Mouse (Mus musculus) urinary bladder, adult 2 months (tissue): Measurements from ENCODE around the gene Itsn1. TPM values are rescaled to one million over a fixed set of nuclear protein-coding genes. Genes with fewer than 3 reads are reported as not detected.

ENCODE experiments used
- DNase-seq: peaks from one replicate; pipeline ENCODE4 v3.0.0; 2022; ENCODE audit warnings: low spot score
- polyA plus RNA-seq: library from polyadenylated mRNA; depleted of rRNA; stranded (reverse); fragments of >200 nt; gene quantifications from 2 replicates; pipeline ENCODE4 v1.2.3, GENCODE M21; 2012; rRNA removed

Itsn1 gene
- polyA plus RNA-seq: 26.0 and 35.3 TPM in 2 replicates

- peak; percentile 92 for DNase-seq
Observed at GRCm38 (mm10) chr16:91729066-91729482, at the start of gene Itsn1. TSS of gene Itsn1 (plus strand) at chr16:91729281.

GRCm38 (mm10) chr16:91680656-91681055, 48.4 kb upstream of the Itsn1 start:
- no peak for DNase-seq

GRCm38 (mm10) chr16:91685526-91685925, 43.6 kb upstream of the Itsn1 start:
- DNase-seq: no peak

GRCm38 (mm10) chr16:91686369-91686768, 42.7 kb upstream of the Itsn1 start:
- no peak for DNase-seq

GRCm38 (mm10) chr16:91688023-91688618, 41.0 kb upstream of the Itsn1 start:
- no peak for DNase-seq

GRCm38 (mm10) chr16:91688619-91689334, 40.3 kb upstream of the Itsn1 start, which contains the start of gene Donson:
TSS of gene Donson (minus strand) at chr16:91688770.
- DNase-seq: peak; percentile 84

- DNase-seq: no peak
Observed at GRCm38 (mm10) chr16:91689791-91690190, 39.3 kb upstream of the Itsn1 start.

GRCm38 (mm10) chr16:91694455-91695084, 34.5 kb upstream of the Itsn1 start:
- DNase-seq: peak; percentile 37

GRCm38 (mm10) chr16:91695108-91695755, 33.8 kb upstream of the Itsn1 start:
- no peak for DNase-seq

GRCm38 (mm10) chr16:91698995-91699394, 30.1 kb upstream of the Itsn1 start:
- DNase-seq: no peak

GRCm38 (mm10) chr16:91701908-91702307, 27.2 kb upstream of the Itsn1 start:
- no peak for DNase-seq

GRCm38 (mm10) chr16:91702771-91703188, 26.3 kb upstream of the Itsn1 start:
- DNase-seq: no peak

- DNase-seq: no peak
Observed at GRCm38 (mm10) chr16:91704603-91705340, 24.3 kb upstream of the Itsn1 start.

- DNase-seq: no peak
Observed at GRCm38 (mm10) chr16:91710241-91710640, 18.8 kb upstream of the Itsn1 start.

GRCm38 (mm10) chr16:91716927-91717349, 12.1 kb upstream of the Itsn1 start:
- DNase-seq: no peak

- DNase-seq: no peak
Observed at GRCm38 (mm10) chr16:91717399-91717798, 11.7 kb upstream of the Itsn1 start.

- DNase-seq: no peak
Observed at GRCm38 (mm10) chr16:91724247-91724646, 4.8 kb upstream of the Itsn1 start.

GRCm38 (mm10) chr16:91727433-91727832, 1.6 kb upstream of the Itsn1 start:
- no peak for DNase-seq

GRCm38 (mm10) chr16:91728123-91729065, 687 bp upstream of the Itsn1 start, which contains the start of gene Cryzl1:
TSS of gene Cryzl1 (minus strand) at chr16:91728975.
- DNase-seq: peak; percentile 86

- peak; percentile 46 for DNase-seq
Observed at GRCm38 (mm10) chr16:91729821-91730441, 850 bp downstream of the Itsn1 start.
